Mouse (Mus musculus) heart, postnatal 0 days (tissue): Measurements from ENCODE around the gene Gm8122. TPM values are rescaled to one million over a fixed set of nuclear protein-coding genes. Genes with fewer than 3 reads are reported as not detected.
"Not testable (repeated sequence)": the region's sequence is repeated elsewhere in the genome, so short reads cannot be mapped to it uniquely, and the experiment has no call there.

Source experiments
- ATAC-seq: fragments of 200-750 bp; cut with Nextera tagmentation; 2 replicates; pipeline ENCODE4 v1.8.0; 2017; ENCODE audit warnings: low read depth, moderate number of reproducible peaks, moderate library complexity; ENCODE audit not compliant: insufficient read depth
- DNase-seq: peaks from one replicate; pipeline ENCODE4 v3.0.0-alpha.2; 2016; ENCODE audit warnings: low spot score
- H3K27ac ChIP-seq: fragments of 300-500 bp; sonication (generic); 2 replicates; pipeline ENCODE4 v1.5.1; 2014; ENCODE audit warnings: low read depth, mild to moderate bottlenecking
- H3K27me3 ChIP-seq: fragments of 300-500 bp; sonication (generic); 2 replicates; pipeline ENCODE4 v1.6.1; 2014; ENCODE audit warnings: low read length, mixed read lengths; ENCODE audit not compliant: control insufficient read depth, insufficient read depth
- H3K36me3 ChIP-seq: fragments of 300-500 bp; sonication (generic); replicated peaks from 2 replicates; pipeline ENCODE4 v1.6.1; 2014; ENCODE audit warnings: low read length, mixed read lengths; ENCODE audit not compliant: control insufficient read depth, insufficient read depth
- H3K4me1 ChIP-seq: fragments of 300-500 bp; sonication (generic); 2 replicates; pipeline ENCODE4 v1.6.1; 2014; ENCODE audit warnings: antibody characterized with exemption; ENCODE audit not compliant: control insufficient read depth, insufficient read depth
- H3K4me2 ChIP-seq: fragments of 300-500 bp; sonication (generic); 2 replicates; pipeline ENCODE4 v1.6.1; 2014; ENCODE audit warnings: low read depth, mild to moderate bottlenecking, low read length, moderate library complexity
- H3K4me3 ChIP-seq: fragments of 300-500 bp; sonication (generic); 2 replicates; pipeline ENCODE4 v1.5.1; 2014; ENCODE audit warnings: low read depth, low read length
- H3K9ac ChIP-seq: fragments of 300-500 bp; sonication (generic); replicated peaks from 2 replicates; pipeline ENCODE4 v1.6.1; 2014; ENCODE audit warnings: low read depth, low read length, mixed read lengths
- H3K9me3 ChIP-seq: fragments of 300-500 bp; sonication (generic); replicated peaks from 2 replicates; pipeline ENCODE4 v1.6.1; 2016; ENCODE audit warnings: low read length; ENCODE audit not compliant: control insufficient read depth
- WGBS: fragments of 180-500 bp; shearing (Covaris S2); extraction: QIAGEN DNeasy Blood & Tissue Kit; methylation state at CpG from one replicate; pipeline ENCODE4 v1.1.7; 2014; 5-methylcytosine and 5-hydroxymethylcytosine counted together
- polyA plus RNA-seq: library from polyadenylated mRNA; unstranded; fragments of >200 nt; fragmentation: Nextera tagmentation; extraction: Ambion mirVana; gene quantifications from 2 replicates; pipeline ENCODE4 v1.2.1, GENCODE M21; 2015
- total RNA-seq: library from RNA; depleted of rRNA; stranded (reverse); fragments of >200 nt; gene quantifications from 2 replicates; pipeline ENCODE4 v1.2.3, GENCODE M21; 2014; ENCODE audit warnings: low replicate concordance; rRNA removed

The Gm8122 gene
- total and polyA plus RNA-seq, 2 experiments from 2014 or later, result not detected

DNA sequence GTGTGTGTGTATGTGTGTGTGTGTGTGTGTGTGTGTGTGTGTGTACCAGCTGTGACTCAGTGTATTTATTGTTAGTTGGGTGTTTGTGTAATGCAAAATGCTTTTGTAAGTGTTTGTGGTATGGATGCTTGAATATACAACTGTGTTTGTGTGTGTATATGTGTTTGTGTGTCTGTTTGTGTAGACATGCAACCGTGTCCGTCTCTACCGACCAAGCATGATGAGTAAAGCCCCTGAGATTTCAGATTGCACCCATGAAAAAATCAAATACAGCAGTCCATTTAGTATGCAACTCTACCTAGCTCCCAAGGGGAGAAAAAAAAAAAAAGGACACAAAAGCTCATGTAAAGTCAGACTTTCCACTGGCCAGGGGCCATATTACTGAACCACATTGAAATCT lies 28.3 kb upstream of the Gm8122 start:
- WGBS, result 82% methylated on average over 3 of the region's 3 CpGs
- H3K4me2 ChIP-seq, H3K9ac ChIP-seq, H3K4me3 ChIP-seq, H3K27ac ChIP-seq, H3K4me1 ChIP-seq, H3K9me3 ChIP-seq, H3K27me3 ChIP-seq, DNase-seq, ATAC-seq, H3K36me3 ChIP-seq: not testable (repeated sequence)

DNA sequence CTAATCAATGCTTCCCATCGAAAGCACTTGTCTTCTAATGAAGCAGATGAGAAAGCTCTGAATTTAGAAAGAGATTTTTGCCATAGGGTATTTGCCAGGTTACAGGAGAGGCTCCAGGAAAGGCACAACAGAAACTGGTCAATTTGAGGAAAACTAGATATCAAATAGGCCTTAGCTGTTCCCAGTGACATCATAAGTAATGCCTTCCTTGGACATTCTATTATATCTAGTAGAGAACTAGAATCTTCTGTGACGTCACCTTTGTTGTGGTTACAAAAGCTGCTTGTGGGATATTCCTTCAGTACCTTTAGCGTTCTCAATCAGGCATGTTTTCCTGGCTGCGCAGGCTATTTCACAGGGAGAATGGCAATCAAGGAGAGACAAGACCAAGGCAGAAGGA lies 23.2 kb upstream of the Gm8122 start, which contains the start of gene Gm8126:
Gm8126 (plus strand) TSS at position 301 of the 400 bp plus-strand sequence.
- not testable (repeated sequence) for H3K4me2 ChIP-seq, H3K27me3 ChIP-seq, ATAC-seq, H3K36me3 ChIP-seq, H3K9me3 ChIP-seq, H3K27ac ChIP-seq, H3K4me1 ChIP-seq, DNase-seq, H3K4me3 ChIP-seq, H3K9ac ChIP-seq
- 90% methylated on average over 2 of the region's 4 CpGs for WGBS

DNA sequence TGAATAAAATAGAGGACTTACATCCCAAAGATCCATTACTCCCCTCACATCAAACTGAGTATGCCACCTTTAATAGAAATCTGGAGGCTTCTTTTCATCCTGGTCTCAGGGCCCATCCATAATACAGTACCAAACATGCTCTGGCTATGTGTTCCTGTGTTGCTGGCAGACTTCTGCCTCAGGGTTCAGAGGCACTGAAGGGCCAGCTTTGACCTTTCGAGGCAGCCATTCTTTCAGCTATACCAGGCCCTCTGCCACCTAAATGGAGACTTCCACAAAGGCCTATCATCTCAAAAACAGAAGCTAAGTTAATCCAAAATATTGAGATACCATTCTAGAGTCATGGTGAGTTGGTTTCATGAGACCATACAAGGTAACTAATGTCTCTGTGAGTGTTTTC lies 21.4 kb upstream of the Gm8122 start:
- not testable (repeated sequence) for H3K27ac ChIP-seq, H3K4me3 ChIP-seq, H3K4me2 ChIP-seq, H3K27me3 ChIP-seq, H3K36me3 ChIP-seq, ATAC-seq, DNase-seq, H3K9ac ChIP-seq, H3K4me1 ChIP-seq, H3K9me3 ChIP-seq
- 45% methylated on average over 1 of the region's 1 CpGs for WGBS

DNA sequence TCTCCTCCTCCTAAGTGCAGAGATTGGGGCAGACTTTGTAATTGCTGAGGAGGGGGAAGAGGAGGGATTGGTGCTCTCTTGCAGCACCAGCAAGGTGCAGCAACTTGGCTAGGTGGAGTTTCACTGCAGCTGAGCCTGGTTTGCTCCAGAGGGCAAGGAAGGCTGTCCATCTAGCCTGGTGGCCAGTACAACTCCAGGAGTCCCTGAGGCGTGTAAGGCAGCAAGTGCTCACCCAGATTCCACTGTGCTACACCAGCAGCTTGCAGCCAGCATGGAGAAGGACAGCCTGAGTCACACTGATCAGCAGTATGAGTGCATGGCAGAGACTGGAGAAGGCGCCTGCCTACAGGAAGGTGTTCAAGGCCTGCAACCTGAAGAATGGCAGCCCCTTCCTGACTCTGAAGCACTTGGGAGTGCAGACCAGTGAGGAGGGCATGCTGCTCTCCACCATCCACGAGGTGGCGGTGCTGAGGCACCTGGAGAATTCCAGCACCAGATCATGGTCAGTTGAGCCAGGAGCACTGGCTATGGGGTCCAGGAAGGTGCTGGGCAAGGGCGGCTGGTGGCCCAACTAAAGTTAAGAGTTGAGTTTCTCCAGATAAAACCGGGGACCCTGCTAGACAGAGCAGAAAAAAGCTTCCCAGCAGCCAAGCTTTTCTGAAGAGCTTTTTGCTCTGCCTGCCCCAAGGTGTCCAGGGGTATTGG lies 15.6 kb upstream of the Gm8122 start:
- not testable (repeated sequence) for DNase-seq, H3K9ac ChIP-seq, H3K9me3 ChIP-seq, H3K4me3 ChIP-seq, H3K27me3 ChIP-seq, H3K27ac ChIP-seq, ATAC-seq, H3K4me2 ChIP-seq, H3K4me1 ChIP-seq, H3K36me3 ChIP-seq
- 27% methylated on average over 5 of the region's 6 CpGs for WGBS

DNA sequence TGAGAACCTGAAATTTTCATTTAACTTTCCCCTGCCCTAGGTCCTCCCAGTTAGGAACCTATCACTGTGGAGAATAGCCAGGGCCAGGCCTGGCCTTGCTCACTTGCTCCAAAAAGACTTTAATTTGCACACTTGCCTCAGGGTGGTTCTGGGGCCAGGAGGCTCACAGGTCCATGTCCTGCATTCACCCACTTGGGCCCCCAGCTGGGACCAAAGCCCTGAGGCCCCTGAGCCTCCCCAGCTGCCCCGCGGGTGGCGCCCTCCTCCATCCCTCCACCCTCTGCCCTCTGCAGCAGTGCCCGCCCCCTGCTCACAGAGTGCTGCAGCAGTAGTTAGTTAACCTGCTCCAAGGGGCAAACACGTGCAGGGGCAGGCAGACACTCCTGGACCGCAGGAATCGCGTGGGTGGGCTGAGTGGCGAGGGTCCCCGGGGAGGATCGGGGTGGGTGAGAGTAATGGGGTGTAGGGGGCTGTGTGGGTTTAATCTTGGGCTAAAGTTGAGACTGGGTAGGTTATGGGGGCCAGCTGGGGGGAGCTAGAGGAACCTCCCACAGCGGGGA lies 14.6 kb upstream of the Gm8122 start:
- ATAC-seq, H3K27ac ChIP-seq, H3K27me3 ChIP-seq, H3K9me3 ChIP-seq, H3K9ac ChIP-seq, DNase-seq, H3K4me3 ChIP-seq, H3K4me2 ChIP-seq, H3K36me3 ChIP-seq, H3K4me1 ChIP-seq: not testable (repeated sequence)
- WGBS, result 17% methylated on average over 9 of the region's 12 CpGs

DNA sequence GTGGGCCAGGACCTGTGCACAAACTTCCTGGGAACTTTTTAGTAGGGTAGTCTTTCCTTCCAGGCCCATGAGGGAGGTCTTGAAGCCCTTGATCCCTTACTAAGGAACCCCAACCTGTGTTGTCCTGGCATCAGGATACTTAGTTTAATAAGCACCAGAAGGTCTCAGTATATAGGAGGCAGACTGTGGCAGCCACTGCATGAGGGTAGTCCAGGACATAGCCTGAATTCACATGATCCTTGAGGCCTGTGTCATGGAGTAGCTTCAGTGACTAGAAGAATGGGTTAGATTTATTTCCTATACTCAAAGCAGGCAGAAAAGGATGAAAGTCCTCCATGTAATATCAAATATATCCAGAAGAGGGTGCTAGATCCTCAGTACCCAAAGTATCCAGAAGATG lies 2.7 kb upstream of the Gm8122 start:
- H3K9me3 ChIP-seq, H3K27me3 ChIP-seq, H3K4me1 ChIP-seq, H3K4me2 ChIP-seq, H3K27ac ChIP-seq, H3K36me3 ChIP-seq, DNase-seq, H3K9ac ChIP-seq, ATAC-seq, H3K4me3 ChIP-seq: not testable (repeated sequence)

Other genes starting within 250 kb of the Gm8122 start
- gene Gm8082, start 241.7 kb downstream of the Gm8122 start, total RNA-seq, result not detected in 2 replicates
- not detected in 2 replicates for gene Gm8082, start 241.7 kb downstream of the Gm8122 start, polyA plus RNA-seq
- not detected in 2 replicates for gene Gm10376, start 219.7 kb downstream of the Gm8122 start, total RNA-seq
- gene Gm10376, start 219.7 kb downstream of the Gm8122 start, polyA plus RNA-seq, result not detected in 2 replicates
- not detected in 2 replicates for gene Gm8094, start 158.7 kb downstream of the Gm8122 start, total RNA-seq
- gene Gm8094, start 158.7 kb downstream of the Gm8122 start, polyA plus RNA-seq, result not detected in 2 replicates
- not detected in 2 replicates for gene Gm8104, start 134.7 kb downstream of the Gm8122 start, total RNA-seq
- gene Gm8104, start 134.7 kb downstream of the Gm8122 start, polyA plus RNA-seq, result 0.20 and 0.27 TPM in 2 replicates
- not detected in 2 replicates for gene Gm7233, start 55.4 kb downstream of the Gm8122 start, total RNA-seq
- gene Gm7233, start 55.4 kb downstream of the Gm8122 start, polyA plus RNA-seq, result not detected in 2 replicates
- gene Gm8126, start 23.3 kb upstream of the Gm8122 start, total RNA-seq, result not detected in 2 replicates
- gene Gm8126, start 23.3 kb upstream of the Gm8122 start, polyA plus RNA-seq, result not detected in 2 replicates
- gene Gm9732, start 39.7 kb upstream of the Gm8122 start, total RNA-seq, result not detected in 2 replicates
- not detected in 2 replicates for gene Gm9732, start 39.7 kb upstream of the Gm8122 start, polyA plus RNA-seq
- gene Gm8127, start 58.5 kb upstream of the Gm8122 start, total RNA-seq, result not detected in 2 replicates
- not detected in 2 replicates for gene Gm8127, start 58.5 kb upstream of the Gm8122 start, polyA plus RNA-seq
- gene 1700001F09Rik, start 112.5 kb upstream of the Gm8122 start, total RNA-seq, result not detected in 2 replicates
- not detected in 2 replicates for gene 1700001F09Rik, start 112.5 kb upstream of the Gm8122 start, polyA plus RNA-seq
- gene Gm8138, start 181.0 kb upstream of the Gm8122 start, total RNA-seq, result not detected in 2 replicates
- gene Gm8138, start 181.0 kb upstream of the Gm8122 start, polyA plus RNA-seq, result not detected in 2 replicates